Mouse (Mus musculus) MEL-GATA-1-ER (cell line): ENCODE results near the gene Plcb3.

Experiments
- DNase-seq: peaks from one replicate; pipeline ENCODE4 v3.0.0-alpha.2; 2012; ENCODE audit warnings: low read depth; ENCODE audit errors: extremely low read depth

The Plcb3 gene

GRCm38 (mm10) chr19:6971644-6972043 is 4.6 kb downstream of the Plcb3 start:
- DNase-seq = no peak

- no peak for DNase-seq
Observed at GRCm38 (mm10) chr19:6970460-6971085, 5.7 kb downstream of the Plcb3 start.

- DNase-seq = no peak
Observed at GRCm38 (mm10) chr19:6969665-6970381, 6.4 kb downstream of the Plcb3 start.

- DNase-seq = no peak
Observed at GRCm38 (mm10) chr19:6969291-6969664, 7.0 kb downstream of the Plcb3 start.

GRCm38 (mm10) chr19:6968491-6969271 is 7.6 kb downstream of the Plcb3 start:
- DNase-seq = no peak

- no peak for DNase-seq
Observed at GRCm38 (mm10) chr19:6956461-6956860, 19.8 kb downstream of the Plcb3 start.

GRCm38 (mm10) chr19:6955424-6955823 is 20.8 kb downstream of the Plcb3 start:
- no peak for DNase-seq

GRCm38 (mm10) chr19:6954046-6954445 is 22.2 kb downstream of the Plcb3 start:
- DNase-seq = no peak

- DNase-seq = no peak
Observed at GRCm38 (mm10) chr19:6952712-6953037, 23.6 kb downstream of the Plcb3 start.

GRCm38 (mm10) chr19:6951994-6952711 is 24.1 kb downstream of the Plcb3 start:
- DNase-seq = no peak

GRCm38 (mm10) chr19:6951381-6951968 is 24.8 kb downstream of the Plcb3 start:
- DNase-seq = peak; percentile 86

GRCm38 (mm10) chr19:6950613-6951153 is 25.6 kb downstream of the Plcb3 start:
- no peak for DNase-seq

GRCm38 (mm10) chr19:6949951-6950350 is 26.3 kb downstream of the Plcb3 start:
- DNase-seq = no peak

- no peak for DNase-seq
Observed at GRCm38 (mm10) chr19:6949532-6949931, 26.7 kb downstream of the Plcb3 start.

GRCm38 (mm10) chr19:6948186-6948585 is 28.1 kb downstream of the Plcb3 start:
- DNase-seq = no peak

GRCm38 (mm10) chr19:6947742-6948141 is 28.5 kb downstream of the Plcb3 start:
- DNase-seq = no peak

- no peak for DNase-seq
Observed at GRCm38 (mm10) chr19:6943709-6944108, 32.6 kb downstream of the Plcb3 start.

- no peak for DNase-seq
Observed at GRCm38 (mm10) chr19:6942764-6943163, 33.5 kb downstream of the Plcb3 start.

GRCm38 (mm10) chr19:6942249-6942691 is 34.0 kb downstream of the Plcb3 start, which contains the start of gene Gpr137:
Gene Gpr137, minus strand, starts transcription at chr19:6942480.
- peak; percentile 84 for DNase-seq

- no peak for DNase-seq
Observed at GRCm38 (mm10) chr19:6941372-6942248, 34.7 kb downstream of the Plcb3 start, which contains the start of gene Bad. Gene Bad, plus strand, starts transcription at chr19:6941861.
